Mouse (Mus musculus) testis, adult 2 months (tissue): ENCODE data around the gene Cx3cl1. TPM values are rescaled to one million over a fixed set of nuclear protein-coding genes. Genes with fewer than 3 reads are reported as not detected.

Experiments
- H3K27ac ChIP-seq: fragments of 200-500 bp; 2 replicates; pipeline ENCODE4 v1.5.1; 2012; ENCODE audit warnings: low read depth, low read length; ENCODE audit not compliant: control insufficient read depth, insufficient read depth
- H3K27me3 ChIP-seq: fragments of 200-500 bp; 2 replicates; pipeline ENCODE4 v1.6.1; 2012; ENCODE audit warnings: mild to moderate bottlenecking, low read length, moderate library complexity; ENCODE audit not compliant: control insufficient read depth, insufficient read depth
- H3K36me3 ChIP-seq: fragments of 200-500 bp; 2 replicates; pipeline ENCODE4 v1.6.1; 2012; ENCODE audit warnings: mild to moderate bottlenecking, low read length; ENCODE audit not compliant: control insufficient read depth, insufficient read depth
- H3K4me1 ChIP-seq: fragments of 200-500 bp; 2 replicates; pipeline ENCODE4 v1.6.1; 2012; ENCODE audit warnings: low read length; ENCODE audit not compliant: control insufficient read depth, insufficient read depth
- H3K4me3 ChIP-seq: fragments of 200-500 bp; 2 replicates; pipeline ENCODE4 v1.5.1; 2012; ENCODE audit warnings: low read depth, mild to moderate bottlenecking, low read length, moderate library complexity, mixed read lengths; ENCODE audit not compliant: control insufficient read depth
- CTCF ChIP-seq: fragments of 200-500 bp; IDR thresholded peaks from 2 replicates; pipeline ENCODE4 v1.5.1; 2012; ENCODE audit warnings: low read depth, mild to moderate bottlenecking, inconsistent platforms, low read length, moderate library complexity; ENCODE audit not compliant: control insufficient read depth, insufficient read depth, insufficient replicate concordance
- POLR2A ChIP-seq: fragments of 200-500 bp; IDR thresholded peaks from 2 replicates; pipeline ENCODE4 v1.6.1; 2012; ENCODE audit warnings: low read depth, mild to moderate bottlenecking, inconsistent platforms, low read length, moderate library complexity; ENCODE audit not compliant: control insufficient read depth
- polyA plus RNA-seq: library from polyadenylated mRNA; depleted of rRNA; stranded (reverse); fragments of >200 nt; gene quantifications from 2 replicates; pipeline ENCODE4 v1.2.3, GENCODE M21; 2012

Cx3cl1 gene
- polyA plus RNA-seq, 1 experiment: 6.4 TPM

- Histone ChIP-seq H3K27me3 (no peaks in the 10 kb centered on the region), H3K4me1 (peaks cover 2% of the 10 kb centered on the region; the same call in 1 of the 2 replicates), H3K4me3 (no peak overlapping the region), H3K27ac (no peak overlapping the region), H3K36me3 (no peaks in the 10 kb centered on the region)
- TF ChIP-seq POLR2A: no peak
- TF ChIP-seq CTCF: no peak
Observed at GRCm38 (mm10) chr8:94748363-94748762, 23.4 kb upstream of the Cx3cl1 start.

- TF ChIP-seq CTCF (no peak), POLR2A (no peak)
- Histone ChIP-seq H3K27ac (no peak overlapping the region), H3K4me3 (no peak overlapping the region), H3K36me3 (no peaks in the 10 kb centered on the region), H3K27me3 (no peaks in the 10 kb centered on the region), H3K4me1 (peaks cover under 1% of the 10 kb centered on the region; the same call in 1 of the 2 replicates)
Observed at GRCm38 (mm10) chr8:94749942-94750341, 21.9 kb upstream of the Cx3cl1 start.

- H3K4me3 ChIP-seq: no peak overlapping the region
- no peaks in the 10 kb centered on the region for H3K36me3 ChIP-seq
- H3K4me1 ChIP-seq: no peaks in the 10 kb centered on the region
- no peak overlapping the region for H3K27ac ChIP-seq
- TF ChIP-seq CTCF (no peak), POLR2A (no peak)
- H3K27me3 ChIP-seq: no peaks in the 10 kb centered on the region
Observed at GRCm38 (mm10) chr8:94751023-94751849, 20.6 kb upstream of the Cx3cl1 start.

GRCm38 (mm10) chr8:94754006-94754405 is 17.8 kb upstream of the Cx3cl1 start:
- no peak overlapping the region for H3K4me3 ChIP-seq
- TF ChIP-seq CTCF (no peak), POLR2A (no peak)
- H3K36me3 ChIP-seq: no peaks in the 10 kb centered on the region
- H3K27ac ChIP-seq: no peak overlapping the region
- no peaks in the 10 kb centered on the region for H3K4me1 ChIP-seq
- no peaks in the 10 kb centered on the region for H3K27me3 ChIP-seq

- TF ChIP-seq CTCF (no peak), POLR2A (no peak)
- Histone ChIP-seq H3K4me3 (no peak overlapping the region), H3K36me3 (no peaks in the 10 kb centered on the region), H3K27me3 (no peaks in the 10 kb centered on the region), H3K27ac (no peak overlapping the region), H3K4me1 (no peaks in the 10 kb centered on the region)
Observed at GRCm38 (mm10) chr8:94754486-94754885, 17.3 kb upstream of the Cx3cl1 start.

- Histone ChIP-seq H3K27me3 (no peaks in the 10 kb centered on the region), H3K27ac (no peak overlapping the region), H3K36me3 (no peaks in the 10 kb centered on the region), H3K4me1 (peaks cover 8% of the 10 kb centered on the region), H3K4me3 (no peak overlapping the region)
- TF ChIP-seq POLR2A (no peak), CTCF (no peak)
Observed at GRCm38 (mm10) chr8:94767035-94767434, 4.8 kb upstream of the Cx3cl1 start.

- Histone ChIP-seq H3K27me3 (no peaks in the 10 kb centered on the region), H3K36me3 (no peaks in the 10 kb centered on the region), H3K4me3 (no peak overlapping the region), H3K27ac (no peak overlapping the region), H3K4me1 (peaks cover 14% of the 10 kb centered on the region)
- no peak for TF ChIP-seq POLR2A
- no peak for TF ChIP-seq CTCF
Observed at GRCm38 (mm10) chr8:94770945-94771344, 864 bp upstream of the Cx3cl1 start.

GRCm38 (mm10) chr8:94773048-94773447 is 1.2 kb downstream of the Cx3cl1 start:
- Histone ChIP-seq H3K4me1 (peaks cover 12% of the 10 kb centered on the region), H3K4me3 (no peak overlapping the region), H3K27me3 (no peaks in the 10 kb centered on the region), H3K27ac (no peak overlapping the region), H3K36me3 (no peaks in the 10 kb centered on the region)
- TF ChIP-seq CTCF (no peak), POLR2A (no peak)
